Mouse (Mus musculus): ENCODE results near the gene Hs6st3.

Hs6st3 gene

DNA sequence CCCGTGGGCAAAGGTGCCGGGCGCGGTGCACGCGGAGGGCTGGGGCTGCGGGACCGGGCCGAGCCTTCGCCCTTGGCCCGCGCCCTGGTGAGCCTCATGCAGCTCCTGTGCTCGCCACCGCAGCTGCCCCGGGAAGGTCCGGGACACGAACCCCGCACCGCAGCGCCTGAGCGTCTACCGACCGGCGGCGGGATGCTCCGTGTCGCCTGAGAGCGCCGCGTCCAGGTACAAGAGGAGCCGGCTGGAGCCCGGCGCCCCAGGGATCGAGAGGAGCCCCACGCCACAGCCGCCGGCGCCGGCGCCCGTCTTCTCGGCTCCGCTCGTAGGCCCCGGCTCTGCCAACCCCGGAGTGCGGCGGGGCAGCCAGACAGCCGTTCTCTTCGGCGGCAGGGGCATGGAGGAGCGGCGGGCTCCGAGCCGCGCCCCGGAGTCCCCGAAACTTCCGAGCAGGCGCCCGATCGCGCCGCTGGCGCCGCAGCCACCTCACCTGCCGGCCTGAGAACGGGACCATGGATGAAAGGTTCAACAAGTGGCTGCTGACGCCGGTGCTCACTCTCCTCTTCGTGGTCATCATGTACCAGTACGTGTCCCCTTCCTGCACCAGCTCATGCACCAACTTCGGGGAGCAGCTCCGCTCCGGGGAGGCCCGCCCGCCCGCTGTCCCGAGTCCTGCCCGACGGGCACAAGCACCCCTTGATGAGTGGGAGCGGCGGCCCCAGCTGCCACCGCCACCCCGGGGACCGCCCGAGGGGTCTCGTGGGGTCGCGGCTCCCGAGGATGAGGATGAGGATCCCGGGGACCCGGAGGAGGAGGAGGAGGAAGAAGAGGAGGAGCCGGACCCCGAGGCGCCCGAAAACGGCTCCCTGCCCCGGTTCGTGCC, at the start of gene Hs6st3:
Gene Hs6st3, plus strand, starts transcription at position 436 of the 880 bp plus-strand sequence.
- DNase-seq (ENCODE audit: low read depth), result no peak

DNA sequence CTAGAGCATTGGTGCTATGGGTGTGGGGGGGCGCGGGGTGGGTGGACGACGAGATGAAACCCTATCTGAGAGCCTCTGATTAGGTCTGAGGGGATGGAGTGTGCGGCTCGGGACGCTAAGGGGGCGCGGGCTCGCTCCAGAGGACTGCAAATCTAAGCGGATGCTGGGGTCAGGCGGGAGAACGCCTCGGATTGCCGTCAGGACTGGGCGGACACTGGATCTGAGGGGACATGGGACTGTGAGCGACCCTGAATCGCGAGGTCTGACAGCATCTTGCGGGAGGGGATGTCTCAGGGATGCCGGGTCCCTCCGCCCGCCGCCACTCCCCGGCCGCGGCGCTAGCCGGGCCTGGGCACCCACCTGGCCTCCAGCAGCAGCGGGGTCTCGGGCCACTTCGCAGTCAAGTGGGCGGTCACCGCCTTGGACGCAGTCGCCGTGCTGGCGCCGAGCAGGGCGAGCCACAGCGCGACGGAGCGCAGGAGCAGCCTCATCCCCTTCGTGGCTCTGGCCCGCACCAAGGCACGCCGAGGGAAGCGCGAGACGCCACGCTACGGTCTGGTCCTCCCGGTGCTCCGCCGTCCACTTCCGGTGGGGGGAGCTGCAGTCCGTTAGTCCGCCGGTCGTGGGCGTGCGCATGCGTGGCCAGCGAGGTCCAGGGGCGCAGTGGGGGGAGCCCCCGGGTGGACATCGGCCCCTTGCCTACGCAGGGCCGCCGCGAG, 39.1 kb upstream of the Hs6st3 start, which contains the start of gene Uggt2:
Gene Uggt2, minus strand, starts transcription at position 580 of the 719 bp plus-strand sequence.
- DNase-seq (ENCODE audit: low read depth), result peak; percentile 91

DNA sequence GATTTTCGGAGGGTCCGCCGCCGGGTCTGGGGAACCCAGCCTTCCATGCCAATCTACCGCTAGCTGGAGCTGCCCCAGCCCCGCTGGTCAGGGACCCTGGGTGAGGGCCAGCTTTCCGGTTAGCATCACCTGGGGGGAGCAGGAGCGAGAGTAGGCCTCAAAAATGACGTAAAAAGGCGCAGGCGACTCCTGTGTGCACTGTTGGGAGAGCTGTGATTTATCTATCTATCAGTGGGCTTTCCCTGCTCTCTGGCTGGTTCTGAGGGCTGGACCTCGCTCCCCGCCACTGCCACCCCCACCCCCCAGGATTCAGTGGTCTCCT, 38.6 kb upstream of the Hs6st3 start:
- no peak for DNase-seq (ENCODE audit: low read depth)

DNA sequence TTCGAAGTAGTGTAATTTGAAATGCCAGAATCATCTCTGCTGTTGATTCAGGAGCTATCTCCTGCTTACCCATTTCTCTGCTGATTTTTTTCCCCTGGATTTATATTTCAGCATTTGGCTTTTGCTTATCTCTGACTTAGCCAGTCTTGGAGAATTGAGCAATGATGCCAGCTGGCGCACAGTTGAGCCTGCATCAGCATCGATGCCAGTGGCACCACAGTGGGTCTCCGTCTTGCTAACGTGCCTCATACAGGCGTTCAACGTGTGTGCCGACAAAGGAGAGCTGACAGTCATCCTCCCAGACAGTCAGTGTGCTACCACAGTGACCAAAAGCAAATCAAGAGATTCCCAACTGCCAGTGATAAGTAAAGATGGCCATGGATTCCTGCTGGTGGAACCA, 30.6 kb upstream of the Hs6st3 start:
- no peak for DNase-seq (ENCODE audit: low read depth)

DNA sequence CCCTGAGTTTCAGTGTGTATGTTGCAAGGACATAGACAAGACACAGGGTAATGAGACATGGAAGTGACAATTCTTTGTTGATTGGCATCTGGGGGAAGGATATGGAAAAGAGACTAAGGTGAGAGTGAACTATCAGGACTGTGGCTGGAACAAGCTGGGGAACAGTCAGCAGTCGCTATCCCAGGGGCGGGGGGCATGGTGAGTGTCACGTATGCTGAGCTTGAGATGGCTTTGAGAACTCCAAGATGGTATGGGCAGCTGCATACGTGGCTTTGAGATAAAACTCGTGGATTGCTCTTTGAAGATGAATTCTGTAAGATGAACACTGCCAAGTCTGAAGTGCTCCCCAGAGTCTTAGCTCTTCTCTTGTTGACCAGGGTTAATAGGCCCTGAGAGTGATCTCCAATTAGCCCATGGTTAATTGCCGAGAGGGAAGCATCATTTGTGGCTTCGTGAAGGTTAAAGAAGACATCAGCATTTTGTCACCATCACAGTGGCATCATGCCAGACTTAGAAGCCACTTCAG, 29.3 kb upstream of the Hs6st3 start:
- DNase-seq (ENCODE audit: low read depth), result no peak

DNA sequence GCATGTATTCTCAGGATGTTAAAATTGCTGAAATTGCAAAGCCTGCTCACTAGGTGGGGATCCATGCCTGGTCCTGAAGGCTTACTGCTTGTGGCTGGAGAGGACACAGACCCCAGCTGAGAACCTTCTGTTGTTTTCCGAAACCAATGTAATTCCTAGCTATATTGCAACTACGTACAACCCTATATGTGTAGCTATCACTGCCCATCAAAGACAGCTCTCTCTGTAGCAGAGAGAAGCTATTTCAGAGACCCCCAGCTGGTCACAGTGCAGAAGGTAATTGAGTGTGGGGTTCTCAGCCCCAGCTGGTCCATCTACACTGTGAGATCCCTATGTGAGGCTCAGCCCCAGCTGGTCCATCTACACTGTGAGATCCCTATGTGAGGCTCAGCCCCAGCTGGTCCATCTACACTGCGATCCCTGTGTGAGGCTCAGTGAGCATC, 28.3 kb upstream of the Hs6st3 start:
- peak; percentile 5 for DNase-seq (ENCODE audit: low read depth)

DNA sequence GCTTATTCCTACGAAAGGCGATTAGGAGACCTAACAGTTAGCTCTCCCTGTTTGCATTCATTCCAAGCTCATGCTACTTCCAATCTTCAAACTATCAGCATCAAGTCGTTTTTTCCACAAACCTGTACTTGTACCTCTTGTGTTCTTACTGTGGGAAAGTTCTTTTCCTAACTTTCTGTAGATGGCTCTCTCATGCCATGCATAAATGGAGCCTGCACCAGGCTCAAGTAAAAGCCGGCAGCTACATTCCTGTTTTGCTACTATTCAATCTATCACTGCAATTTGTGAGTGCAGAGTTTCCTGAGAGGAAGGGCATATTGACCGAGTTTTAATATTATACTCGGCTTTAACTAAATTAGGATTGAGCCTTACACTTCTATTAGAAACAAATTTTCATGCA, 25.6 kb upstream of the Hs6st3 start:
- DNase-seq (ENCODE audit: low read depth), result no peak

DNA sequence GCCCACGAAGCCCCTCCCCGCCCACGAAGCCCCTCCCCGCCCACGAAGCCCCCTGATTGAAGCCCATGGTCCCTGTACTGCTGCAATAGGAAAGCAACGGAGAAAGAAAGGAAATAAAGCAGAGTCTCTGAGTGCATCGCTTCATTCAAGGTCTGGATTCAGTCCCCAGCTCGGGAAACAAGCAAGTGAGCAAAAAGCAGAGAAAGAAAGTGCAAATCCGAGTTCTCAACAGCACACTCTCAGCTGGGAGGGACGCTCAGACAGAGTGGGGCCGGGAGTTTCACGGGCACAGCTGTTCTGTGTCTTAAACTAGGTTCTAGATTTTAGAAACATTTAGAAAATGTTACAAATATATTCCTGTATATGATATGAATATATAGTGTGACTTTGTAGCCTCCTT, 14.6 kb upstream of the Hs6st3 start:
- DNase-seq (ENCODE audit: low read depth), result no peak

DNA sequence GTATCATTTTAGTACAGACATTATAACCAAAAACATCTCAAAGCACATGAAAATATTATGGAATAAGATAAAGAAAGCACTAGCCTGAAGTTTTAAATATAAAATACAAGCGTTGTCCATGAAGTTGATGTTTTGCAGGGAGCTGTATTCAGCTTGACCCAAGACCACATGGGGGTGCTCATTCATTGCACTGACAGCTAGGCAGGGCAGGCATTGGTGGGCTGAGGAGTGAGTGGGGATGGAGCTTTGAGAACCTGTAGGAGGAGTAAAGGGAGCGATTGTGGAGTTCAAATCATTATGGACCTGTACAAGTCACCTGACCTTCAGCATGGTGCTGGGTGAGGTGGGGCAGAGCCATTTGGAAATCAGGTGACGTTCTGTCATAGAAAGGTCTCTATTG, 14.1 kb upstream of the Hs6st3 start:
- DNase-seq (ENCODE audit: low read depth), result peak; percentile 8

DNA sequence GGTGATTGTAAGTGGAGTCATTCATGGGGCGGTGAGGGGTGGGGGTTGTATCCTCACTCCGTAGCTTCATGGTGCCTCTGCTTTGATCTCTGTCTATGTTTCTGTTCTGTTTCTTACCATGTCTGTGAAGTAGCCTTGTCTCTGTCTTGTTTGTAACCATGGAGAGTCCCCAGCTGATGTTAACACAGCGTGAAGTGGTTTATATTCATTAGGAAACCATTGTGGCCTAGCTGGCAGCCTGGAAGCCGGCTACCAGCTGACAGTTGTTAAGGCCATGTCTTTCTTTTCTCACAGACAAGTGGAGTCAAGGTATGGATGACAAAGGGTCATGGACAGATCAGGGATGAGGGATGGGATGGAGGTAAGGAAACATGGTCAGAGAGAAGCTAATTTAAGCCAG, 12.3 kb upstream of the Hs6st3 start:
- DNase-seq (ENCODE audit: low read depth), result no peak

DNA sequence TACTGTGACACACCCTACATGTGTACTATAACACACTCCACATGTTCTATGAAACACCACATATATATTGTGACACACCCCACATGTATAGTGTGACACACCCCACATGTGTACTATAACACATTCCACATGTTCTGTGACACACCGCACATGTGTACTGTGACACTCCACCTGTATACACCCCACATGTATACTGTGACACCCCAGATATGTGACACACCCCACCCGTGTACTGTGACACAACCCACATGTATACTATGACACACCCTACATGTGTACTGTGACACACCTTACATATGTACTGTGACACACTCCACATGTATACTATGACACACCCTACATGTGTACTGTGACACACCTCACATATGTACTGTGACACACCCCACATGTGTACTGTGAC, 10.8 kb upstream of the Hs6st3 start:
- DNase-seq (ENCODE audit: low read depth), result no peak

DNA sequence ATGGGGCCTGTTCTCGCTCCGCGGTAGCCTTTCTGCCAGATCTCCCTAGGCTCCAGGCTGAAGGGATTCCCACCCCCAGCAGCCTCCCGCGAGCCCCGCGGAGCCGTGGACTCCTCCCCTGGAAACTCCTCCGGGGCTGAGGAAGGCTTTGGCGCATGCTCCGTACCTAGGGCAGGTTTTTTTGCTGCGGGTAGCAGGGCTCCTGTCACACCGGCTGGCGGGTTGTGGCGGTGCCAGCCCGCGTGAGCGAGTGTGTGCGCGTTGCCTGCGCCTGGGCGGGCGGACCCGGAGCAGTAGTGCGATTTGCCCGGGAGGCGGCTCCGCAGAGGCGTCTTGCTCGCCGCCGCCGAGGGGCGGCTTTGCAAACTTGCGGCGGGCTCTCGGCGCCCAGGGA, 632 bp upstream of the Hs6st3 start:
- no peak for DNase-seq (ENCODE audit: low read depth)

DNA sequence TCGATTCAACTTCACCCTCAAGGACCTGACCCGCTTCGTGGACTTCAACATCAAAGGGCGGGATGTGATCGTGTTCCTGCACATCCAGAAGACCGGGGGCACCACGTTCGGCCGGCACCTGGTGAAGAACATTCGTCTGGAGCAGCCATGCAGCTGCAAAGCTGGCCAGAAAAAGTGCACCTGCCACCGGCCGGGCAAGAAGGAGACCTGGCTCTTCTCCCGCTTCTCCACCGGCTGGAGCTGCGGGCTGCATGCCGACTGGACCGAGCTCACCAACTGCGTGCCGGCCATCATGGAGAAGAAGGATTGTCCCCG, 602 bp downstream of the Hs6st3 start:
- DNase-seq (ENCODE audit: low read depth), result no peak

DNA sequence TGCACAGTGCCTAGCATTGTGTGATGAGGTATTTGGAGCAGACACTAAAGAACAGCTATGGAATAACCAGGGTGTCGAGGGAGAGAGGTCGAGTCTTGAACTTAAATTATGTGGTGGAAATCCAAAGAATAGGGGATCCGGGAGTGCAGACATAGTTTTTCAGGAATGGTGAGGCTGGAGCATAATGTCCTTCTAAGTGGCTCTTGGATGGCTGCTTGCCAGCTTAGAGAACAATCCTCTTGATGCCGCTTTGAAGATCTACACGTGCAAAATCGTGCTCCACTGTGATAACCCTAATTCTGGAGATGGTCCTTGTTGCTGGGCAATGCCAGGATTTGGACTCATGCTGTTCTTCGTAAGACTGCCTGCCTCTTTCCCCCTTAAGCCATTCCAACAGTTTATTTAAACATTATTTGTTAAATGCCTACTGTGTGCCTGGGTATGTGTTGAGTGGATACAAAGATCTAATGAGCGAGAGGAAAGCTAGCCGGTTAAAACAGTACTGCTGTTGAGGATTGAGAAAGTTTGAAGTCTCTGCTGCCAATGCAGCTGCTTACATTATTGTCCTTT, 1.3 kb downstream of the Hs6st3 start:
- DNase-seq (ENCODE audit: low read depth), result no peak

DNA sequence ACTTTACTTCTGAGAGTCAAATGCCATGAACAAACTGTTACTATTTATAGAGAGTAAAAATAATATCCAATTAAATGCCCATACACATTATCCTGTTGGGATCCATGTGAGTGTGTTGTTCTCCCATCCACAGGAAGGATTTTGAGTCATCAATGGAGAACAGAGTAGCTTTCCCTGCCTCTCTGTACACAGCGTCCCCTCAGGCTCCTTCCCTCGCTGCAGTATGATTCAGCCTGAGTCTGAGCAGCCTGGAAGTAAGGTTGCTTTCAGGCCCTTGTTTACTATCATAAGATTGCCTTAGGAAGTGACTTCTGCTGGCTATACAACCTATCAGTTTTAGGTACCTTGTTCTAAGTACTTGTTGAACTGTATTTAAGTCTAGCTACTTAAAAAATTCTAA, 14.9 kb downstream of the Hs6st3 start:
- no peak for DNase-seq (ENCODE audit: low read depth)

DNA sequence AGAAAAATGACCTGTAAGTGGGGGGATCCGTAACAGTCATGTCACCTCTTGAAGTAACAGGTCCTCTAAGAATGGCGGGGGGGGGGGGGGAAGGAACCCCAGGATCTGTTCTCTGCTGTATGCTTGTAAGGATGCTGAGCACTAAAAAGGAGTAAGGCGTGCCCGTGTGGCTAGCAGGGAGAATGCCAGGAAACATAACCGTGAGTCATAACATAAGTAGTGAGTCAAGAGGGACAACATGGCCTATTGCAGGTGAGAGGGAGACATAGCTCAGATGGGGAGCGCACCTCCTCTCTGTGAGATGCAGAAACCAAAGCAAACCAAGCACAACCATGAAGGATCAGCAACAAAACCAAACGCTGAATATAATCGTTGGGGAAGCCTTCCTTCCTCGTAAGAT, 55.8 kb downstream of the Hs6st3 start:
- DNase-seq (ENCODE audit: low read depth), result no peak

DNA sequence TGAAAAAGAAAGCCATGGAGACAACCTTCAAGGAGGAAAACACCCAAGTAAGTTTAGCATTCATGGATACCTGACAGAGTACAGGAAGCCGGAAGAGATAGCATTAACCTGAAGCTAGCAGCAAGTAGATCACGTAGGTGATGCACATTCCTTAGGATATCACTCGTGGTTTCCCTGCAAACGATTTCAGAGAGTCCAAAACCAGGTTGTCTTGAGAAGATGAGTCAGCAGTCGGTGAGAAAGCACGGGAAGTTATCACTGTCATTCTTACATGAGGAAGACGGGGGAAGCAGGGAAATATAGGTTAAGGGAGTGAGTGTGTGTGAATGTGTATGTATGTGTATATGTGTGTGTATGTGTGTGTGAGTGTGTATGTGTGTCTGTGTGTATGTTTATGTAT, 65.4 kb downstream of the Hs6st3 start:
- no peak for DNase-seq (ENCODE audit: low read depth)

DNA sequence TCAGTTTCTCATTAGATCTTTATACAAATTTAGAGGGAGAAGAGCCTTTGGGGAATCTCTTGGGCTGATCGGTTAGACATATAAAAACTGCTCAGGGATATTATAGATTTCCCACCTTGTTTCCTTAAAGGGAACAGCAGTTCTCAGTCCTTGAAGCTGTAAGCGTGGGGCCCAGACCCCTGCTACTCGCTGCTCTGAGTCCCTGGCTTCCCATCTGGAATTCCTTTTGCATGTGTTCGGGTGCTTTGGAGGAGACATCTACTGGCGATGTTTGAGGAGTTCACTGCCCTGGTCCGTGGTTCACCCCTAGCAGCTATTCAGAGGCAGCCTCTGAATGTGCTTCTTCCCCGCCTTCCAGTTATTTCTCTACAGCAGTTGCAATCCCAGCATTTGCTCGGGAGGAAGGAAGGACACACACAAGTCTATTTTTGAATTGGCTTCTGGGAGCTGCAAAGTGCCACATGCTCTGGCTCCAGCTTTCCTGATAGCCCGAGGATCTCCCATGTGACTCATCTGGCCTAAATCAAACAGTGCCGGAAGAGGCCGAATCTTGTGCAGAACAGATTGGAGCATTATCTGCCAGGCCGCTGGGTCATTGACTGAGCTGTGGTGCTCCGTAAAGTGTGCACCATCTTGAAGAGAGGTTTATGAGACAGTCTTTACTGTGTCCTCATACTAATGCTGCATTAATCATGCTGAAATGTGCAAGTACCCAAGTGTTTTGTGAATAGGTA, 77.6 kb downstream of the Hs6st3 start:
- no peak for DNase-seq (ENCODE audit: low read depth)

DNA sequence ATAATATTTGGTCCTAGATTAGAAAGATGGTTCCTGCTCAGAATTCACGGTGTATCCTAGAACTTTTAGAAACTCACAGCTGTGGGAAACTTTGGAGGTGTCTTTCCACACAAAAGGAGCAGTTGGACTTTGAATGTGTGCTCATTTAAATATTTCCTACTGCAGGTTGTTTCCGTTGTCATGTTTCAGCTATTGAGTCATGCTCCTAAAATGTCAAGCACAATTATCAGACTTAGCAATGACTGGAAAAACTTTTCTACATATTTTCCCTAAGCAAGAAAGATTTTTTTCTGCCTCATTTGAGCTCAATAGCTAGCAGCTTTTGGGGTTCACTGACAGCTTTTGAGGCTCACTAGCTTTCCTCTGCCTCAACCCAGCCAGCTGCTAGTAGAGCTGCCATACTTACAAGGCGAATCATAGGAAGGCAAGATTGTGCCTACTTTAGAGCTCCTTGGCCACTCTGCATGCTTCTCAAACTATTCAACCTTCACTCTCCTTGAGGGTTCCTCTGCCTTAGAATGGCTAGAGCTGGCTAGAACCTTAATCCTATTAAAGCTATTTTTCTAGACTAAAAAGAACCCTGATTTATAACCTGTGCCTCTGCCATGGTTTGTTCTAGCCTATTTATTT, 89.7 kb downstream of the Hs6st3 start:
- DNase-seq (ENCODE audit: low read depth), result no peak

DNA sequence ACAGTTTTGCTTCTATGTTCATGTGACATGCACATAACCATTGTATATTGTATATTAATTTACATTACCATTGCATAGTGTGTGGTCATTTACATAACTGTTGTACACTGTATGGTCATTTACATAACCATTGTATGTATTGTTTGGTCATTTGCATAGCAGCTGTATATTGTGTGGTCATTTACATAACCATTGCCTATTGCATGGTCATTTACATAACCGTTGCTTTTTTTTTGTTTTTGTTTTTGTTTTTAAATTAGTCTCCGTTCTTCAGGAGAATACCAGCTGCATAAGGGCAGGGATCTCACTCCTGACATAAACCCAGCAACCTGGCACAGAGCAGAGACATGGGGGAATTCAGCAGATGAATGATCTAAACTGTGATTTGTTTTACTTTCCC, 95.5 kb downstream of the Hs6st3 start:
- no peak for DNase-seq (ENCODE audit: low read depth)

DNA sequence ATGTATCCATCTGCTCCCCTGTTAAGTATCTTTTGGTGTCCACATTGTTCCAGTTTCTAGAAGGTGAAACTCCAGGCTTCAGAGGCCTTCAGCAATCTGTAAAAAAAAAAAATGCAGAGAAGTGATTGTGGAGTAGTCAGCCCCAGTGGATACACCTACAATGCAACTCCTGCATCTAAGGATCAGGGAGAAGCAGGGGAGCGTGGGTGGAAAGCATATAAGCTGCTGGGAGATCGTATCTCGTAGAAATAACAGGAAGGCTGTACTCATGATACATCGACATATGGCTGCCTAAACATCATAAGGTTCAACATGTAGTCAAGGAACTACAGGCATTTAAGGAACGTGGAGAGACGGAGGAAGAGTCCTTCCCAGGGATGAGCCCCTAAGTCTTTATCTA, 109.0 kb downstream of the Hs6st3 start:
- no peak for DNase-seq (ENCODE audit: low read depth)

DNA sequence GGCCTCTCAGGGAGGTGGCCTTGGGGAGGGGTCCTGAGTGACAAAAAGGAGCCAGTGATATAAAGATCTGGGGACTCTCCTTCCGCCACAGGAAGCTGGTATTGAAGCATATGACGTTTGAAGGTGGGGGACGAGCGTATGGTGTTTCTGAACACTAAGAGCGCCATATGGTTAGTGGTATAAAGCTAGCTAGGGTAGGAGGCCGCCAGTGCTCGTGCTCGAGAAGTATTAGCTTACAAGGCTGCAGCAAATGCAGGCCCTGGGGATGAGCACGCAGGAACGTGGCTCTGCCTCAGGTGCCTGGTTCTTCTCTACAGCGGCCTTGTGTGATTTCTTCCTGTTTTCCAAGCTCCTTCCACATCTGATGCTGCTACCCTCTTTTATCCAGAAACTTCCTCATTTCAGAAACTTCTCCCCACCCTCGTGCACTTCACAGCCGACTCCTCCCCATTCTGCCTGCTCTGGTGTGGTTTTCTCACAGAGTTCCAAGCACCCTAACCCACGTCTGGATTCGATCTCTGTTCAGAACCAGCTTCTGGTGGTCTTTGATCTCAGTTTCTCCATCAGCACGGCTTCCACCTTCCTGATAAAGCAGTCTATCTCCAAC, 110.0 kb downstream of the Hs6st3 start:
- no peak for DNase-seq (ENCODE audit: low read depth)

Data from NIH3T3 (cell line).